Mouse (Mus musculus): ENCODE data around the gene Pgk1.

Pgk1 gene

DNA sequence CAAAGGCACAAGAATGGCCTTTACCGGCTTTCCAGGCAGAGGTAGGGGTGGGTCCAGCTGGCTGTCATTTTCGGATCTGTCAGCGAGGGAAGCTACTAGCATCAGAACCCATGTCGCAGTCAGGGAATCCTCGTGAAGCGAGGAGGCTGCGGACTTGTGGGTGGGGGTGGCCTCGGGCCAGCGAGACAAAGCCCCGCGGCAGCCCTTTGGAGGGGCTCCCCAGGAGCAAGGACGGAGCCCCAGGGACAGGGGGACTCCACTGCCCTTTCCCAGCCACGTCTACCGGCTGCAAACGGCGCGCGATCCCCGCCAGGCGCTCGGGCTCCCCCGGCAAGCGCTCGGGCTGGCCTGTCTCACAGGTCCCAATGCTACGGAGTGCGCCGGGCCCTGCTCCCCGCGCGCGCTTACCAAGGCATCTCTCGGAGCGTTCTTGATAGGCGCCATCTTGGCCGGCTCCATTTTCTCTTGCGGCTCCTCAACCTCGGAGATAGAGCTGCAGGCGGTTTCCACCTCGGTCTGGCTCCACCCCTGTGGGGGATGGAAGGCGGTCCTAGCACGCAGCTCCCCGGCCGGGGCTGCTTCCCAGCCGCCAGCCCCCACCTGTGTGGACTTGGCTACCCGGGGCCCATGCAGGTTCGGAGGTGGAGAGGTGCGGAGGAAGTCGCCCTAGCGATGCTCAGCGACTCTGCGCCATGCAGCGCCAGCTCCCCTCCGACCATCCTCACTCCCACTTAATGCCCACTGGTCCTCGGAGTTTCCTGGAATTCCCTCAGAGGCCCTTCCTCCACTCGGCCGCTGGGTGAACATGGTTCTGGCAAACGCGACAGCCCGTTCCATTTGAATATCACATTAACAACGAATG lies 32.5 kb downstream of the Pgk1 start:
- peak; percentile 44 for DNase-seq (ENCODE audit: low read depth, low spot score)

- no peak for DNase-seq (ENCODE audit: low read depth, low spot score)
These were observed 34.2 kb downstream of the Pgk1 start, which contains the start of gene Taf9b for GRCm38 (mm10) chrX:106221058-106221457. Gene Taf9b (minus strand): TSS chrX:106221158.
